Mouse (Mus musculus) intestine, postnatal 0 days (tissue): ENCODE results near the gene D11Wsu47e. TPM values are rescaled to one million over a fixed set of nuclear protein-coding genes. Genes with fewer than 3 reads are reported as not detected.

Source experiments
- ATAC-seq: fragments of 200-750 bp; cut with Nextera tagmentation; 2 replicates; pipeline ENCODE4 v1.8.0; 2017; ENCODE audit warnings: mild to moderate bottlenecking, moderate TSS enrichment, moderate library complexity
- H3K27ac ChIP-seq: fragments of 300-500 bp; sonication (generic); 2 replicates; pipeline ENCODE4 v1.5.1; 2014; ENCODE audit warnings: mild to moderate bottlenecking, low read depth, low read length, moderate library complexity
- H3K27me3 ChIP-seq: fragments of 300-500 bp; sonication (generic); replicated peaks from 2 replicates; pipeline ENCODE4 v1.6.1; 2014; ENCODE audit warnings: low read length, mixed read lengths; ENCODE audit not compliant: control insufficient read depth, insufficient read depth
- H3K36me3 ChIP-seq: fragments of 300-500 bp; sonication (generic); 2 replicates; pipeline ENCODE4 v1.6.1; 2014; ENCODE audit warnings: mild to moderate bottlenecking, moderate library complexity; ENCODE audit not compliant: control insufficient read depth, insufficient read depth
- H3K4me1 ChIP-seq: fragments of 300-500 bp; sonication (generic); replicated peaks from 2 replicates; pipeline ENCODE4 v1.6.1; 2014; ENCODE audit warnings: antibody characterized with exemption, low read length, mixed read lengths; ENCODE audit not compliant: control insufficient read depth, insufficient read depth
- H3K4me2 ChIP-seq: fragments of 300-500 bp; sonication (generic); replicated peaks from 2 replicates; pipeline ENCODE4 v1.6.1; 2014; ENCODE audit warnings: low read depth, mild to moderate bottlenecking, moderate library complexity
- H3K4me3 ChIP-seq: fragments of 300-500 bp; sonication (generic); 2 replicates; pipeline ENCODE4 v1.5.1; 2014; ENCODE audit warnings: low read depth, low read length
- H3K9ac ChIP-seq: fragments of 300-500 bp; sonication (generic); 2 replicates; pipeline ENCODE4 v1.6.1; 2014; ENCODE audit warnings: mild to moderate bottlenecking, low read depth, low read length
- H3K9me3 ChIP-seq: fragments of 300-500 bp; sonication (generic); 2 replicates; pipeline ENCODE4 v1.6.1; 2016; ENCODE audit warnings: mixed run types; ENCODE audit not compliant: control insufficient read depth
- CTCF ChIP-seq: sonication (generic); IDR thresholded peaks from 2 replicates; pipeline ENCODE4 v1.5.1; 2016; ENCODE audit warnings: low read depth, mild to moderate bottlenecking, control low read depth, antibody characterized with exemption, moderate library complexity
- WGBS: fragments of 180-500 bp; shearing (Covaris S2); extraction: QIAGEN DNeasy Blood & Tissue Kit; methylation state at CpG from one replicate; pipeline ENCODE4 v1.1.7; 2014; 5-methylcytosine and 5-hydroxymethylcytosine counted together
- polyA plus RNA-seq: library from polyadenylated mRNA; unstranded; fragments of >200 nt; fragmentation: Nextera tagmentation; extraction: Ambion mirVana; gene quantifications from 2 replicates; pipeline ENCODE4 v1.2.1, GENCODE M21; 2015

Gene D11Wsu47e
- polyA plus RNA-seq, 1 experiment from 2014 or later: 9.0 TPM

DNA sequence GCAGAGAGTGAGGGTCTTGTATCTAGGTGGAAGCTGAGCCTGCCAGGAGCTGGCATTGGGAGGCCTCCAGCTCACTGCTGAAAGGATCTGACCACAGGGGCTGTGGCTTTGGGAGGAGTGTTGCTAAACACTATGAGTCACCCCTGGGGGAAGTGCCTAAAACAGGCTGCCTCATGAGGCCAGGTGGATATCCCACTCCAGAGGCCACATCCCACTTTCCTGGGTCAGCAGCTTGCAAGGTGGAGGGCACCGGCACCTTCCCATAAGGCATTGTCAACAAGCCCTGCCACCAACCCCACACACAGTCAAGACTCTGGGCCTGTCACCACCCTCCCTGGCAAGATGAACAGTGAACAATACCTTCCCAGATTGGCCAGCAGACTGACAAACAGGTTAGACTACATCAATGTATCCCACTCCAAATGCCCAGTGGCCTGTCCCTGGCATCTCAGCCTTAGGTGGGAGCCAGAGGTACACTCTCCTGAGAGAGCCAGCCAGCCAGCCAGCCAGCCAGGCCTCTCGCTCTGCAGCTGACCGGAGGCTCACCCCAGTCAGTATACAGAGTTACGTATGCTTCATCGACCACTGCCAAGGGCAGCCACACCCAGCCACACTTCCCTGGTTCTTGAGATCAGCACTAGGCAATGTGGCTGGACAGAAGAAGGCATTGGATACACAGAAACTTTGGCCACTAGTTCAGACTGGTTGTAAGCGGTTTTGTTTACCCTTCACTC is 49.6 kb downstream of the D11Wsu47e start:
- 0 out of 2 replicates have a peak overlapping the region, but pooled peaks have one; percentile 17 for H3K4me2 ChIP-seq
- no peak overlapping the region for H3K4me3 ChIP-seq
- 16% methylated on average over 6 of the region's 6 CpGs for WGBS
- no peak overlapping the region for H3K9ac ChIP-seq
- peaks cover 14% of the 10 kb centered on the region for H3K4me1 ChIP-seq
- H3K27ac ChIP-seq: peak overlapping the region; percentile 66
- H3K36me3 ChIP-seq: peaks cover 19% of the 10 kb centered on the region
- H3K9me3 ChIP-seq: no peaks in the 10 kb centered on the region
- no peak for TF ChIP-seq CTCF
- no peaks in the 10 kb centered on the region for H3K27me3 ChIP-seq
- peak; percentile 55 for ATAC-seq

DNA sequence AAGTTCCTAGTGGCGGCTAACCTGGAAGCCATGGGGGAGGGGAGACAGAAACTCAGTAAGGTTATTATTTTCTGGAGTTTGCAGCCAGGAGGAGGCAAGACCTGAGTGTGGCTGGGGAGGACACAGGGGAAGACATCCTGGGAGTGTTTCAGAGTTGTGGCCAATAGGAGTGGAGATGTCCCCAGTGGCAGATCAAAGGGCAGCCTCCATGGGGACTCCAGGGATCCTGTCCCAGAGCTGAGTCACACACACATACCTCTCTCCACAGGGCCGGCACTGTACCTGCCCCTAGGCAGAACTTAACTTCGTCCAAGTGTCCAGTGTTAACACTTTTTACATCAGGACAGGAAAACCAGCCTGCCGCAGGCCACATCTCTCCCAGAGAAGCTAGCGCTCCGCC is 50.9 kb downstream of the D11Wsu47e start:
- peak; percentile 64 for ATAC-seq
- Histone ChIP-seq H3K27me3 (no peaks in the 10 kb centered on the region), H3K9ac (no peak overlapping the region), H3K9me3 (no peaks in the 10 kb centered on the region), H3K36me3 (peaks cover 7% of the 10 kb centered on the region; the same call in 1 of the 2 replicates), H3K4me3 (no peak overlapping the region), H3K27ac (peak overlapping the region; percentile 66; the same call in 1 of the 2 replicates), H3K4me1 (peaks cover 20% of the 10 kb centered on the region), H3K4me2 (no peak overlapping the region; the same call in 1 of the 2 replicates)
- TF ChIP-seq CTCF: no peak
- 42% methylated on average over 6 of the region's 6 CpGs for WGBS

DNA sequence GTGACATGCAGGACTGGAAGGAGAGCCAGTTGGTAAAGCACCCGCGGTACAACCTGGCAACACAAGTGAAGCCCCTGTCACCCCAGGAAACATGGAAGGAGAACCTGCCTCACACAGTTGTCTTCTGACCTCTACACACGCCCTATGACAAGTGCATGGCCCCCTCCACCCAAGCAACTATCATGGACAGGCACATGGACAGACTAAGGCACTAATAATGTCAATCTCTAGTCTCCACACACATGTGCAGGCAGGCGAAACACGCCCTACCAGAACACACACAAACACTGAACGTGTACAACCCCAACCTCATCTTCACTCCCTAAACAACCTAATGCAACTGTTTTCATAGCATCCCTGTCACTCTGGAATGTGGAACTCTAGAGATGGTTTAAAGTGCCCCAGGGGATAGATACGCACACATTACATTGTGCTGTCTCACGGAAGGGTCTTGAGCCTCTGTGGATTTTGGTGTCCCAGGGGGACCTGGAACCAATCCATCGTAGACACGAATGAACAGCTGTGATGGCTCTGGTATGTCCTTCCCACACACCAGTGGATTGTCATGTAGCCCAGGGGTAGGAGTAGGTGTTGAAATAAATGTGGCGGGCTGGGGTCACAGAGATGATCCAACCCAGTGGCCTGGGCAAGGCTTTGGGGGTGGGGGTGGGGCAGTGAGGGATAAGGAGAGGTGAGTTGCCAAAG is 52.8 kb downstream of the D11Wsu47e start:
- Histone ChIP-seq H3K27ac (peak overlapping the region; percentile 21; the same call in 1 of the 2 replicates), H3K4me2 (no peak overlapping the region), H3K27me3 (no peaks in the 10 kb centered on the region), H3K4me1 (peaks cover 17% of the 10 kb centered on the region), H3K4me3 (no peak overlapping the region), H3K9ac (no peak overlapping the region), H3K36me3 (peaks cover under 1% of the 10 kb centered on the region; the same call in 1 of the 2 replicates), H3K9me3 (no peaks in the 10 kb centered on the region)
- no peak for TF ChIP-seq CTCF
- 72% methylated on average over 11 of the region's 11 CpGs for WGBS
- ATAC-seq: no peak

DNA sequence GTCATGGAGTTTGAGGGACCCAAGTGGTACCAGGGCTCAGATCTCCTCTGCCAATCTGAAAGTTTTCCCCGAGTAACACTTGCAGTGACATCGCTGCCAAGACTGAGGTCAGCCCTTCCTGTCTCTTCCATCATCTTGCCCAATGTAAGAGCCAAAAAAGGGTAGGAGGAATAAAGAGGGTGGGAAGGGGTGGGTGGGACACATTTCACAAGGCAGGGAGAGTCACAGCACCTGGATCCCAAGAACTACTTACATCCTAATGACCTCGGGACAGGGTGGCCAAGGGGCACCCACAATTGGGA is 53.3 kb downstream of the D11Wsu47e start:
- H3K27me3 ChIP-seq: no peaks in the 10 kb centered on the region
- no peak overlapping the region for H3K9ac ChIP-seq
- TF ChIP-seq CTCF: no peak
- H3K4me1 ChIP-seq: peaks cover 17% of the 10 kb centered on the region
- no peak overlapping the region for H3K27ac ChIP-seq
- no peaks in the 10 kb centered on the region for H3K9me3 ChIP-seq
- ATAC-seq: no peak
- H3K4me2 ChIP-seq: no peak overlapping the region
- H3K4me3 ChIP-seq: no peak overlapping the region
- no peaks in the 10 kb centered on the region; the same call in 1 of the 2 replicates for H3K36me3 ChIP-seq
- WGBS: 76% methylated on average over 3 of the region's 3 CpGs

DNA sequence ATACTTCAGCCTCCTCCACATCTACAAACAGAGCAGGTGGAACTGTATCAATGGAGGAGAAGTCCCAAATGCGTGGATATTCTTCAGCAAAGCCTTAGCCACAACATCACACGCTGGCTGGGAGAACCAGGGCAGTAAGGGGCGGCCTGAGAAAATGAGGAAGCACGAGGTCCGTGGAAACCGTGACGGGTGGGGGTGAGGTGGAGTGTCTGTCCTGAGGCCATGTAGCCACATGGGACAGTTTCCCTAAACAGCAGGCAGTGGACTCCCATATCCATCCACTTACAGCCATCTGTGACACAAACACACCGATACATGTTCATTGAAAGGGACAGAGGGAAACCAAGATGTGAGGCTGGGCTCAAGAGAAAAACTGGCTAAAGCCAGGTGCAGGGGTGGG is 53.7 kb downstream of the D11Wsu47e start:
- H3K4me1 ChIP-seq: peaks cover 17% of the 10 kb centered on the region
- H3K27me3 ChIP-seq: no peaks in the 10 kb centered on the region
- 73% methylated on average over 8 of the region's 8 CpGs for WGBS
- H3K36me3 ChIP-seq: no peaks in the 10 kb centered on the region
- H3K4me3 ChIP-seq: no peak overlapping the region
- no peak for ATAC-seq
- TF ChIP-seq CTCF: no peak
- H3K27ac ChIP-seq: no peak overlapping the region
- no peaks in the 10 kb centered on the region for H3K9me3 ChIP-seq
- H3K9ac ChIP-seq: no peak overlapping the region
- H3K4me2 ChIP-seq: no peak overlapping the region

DNA sequence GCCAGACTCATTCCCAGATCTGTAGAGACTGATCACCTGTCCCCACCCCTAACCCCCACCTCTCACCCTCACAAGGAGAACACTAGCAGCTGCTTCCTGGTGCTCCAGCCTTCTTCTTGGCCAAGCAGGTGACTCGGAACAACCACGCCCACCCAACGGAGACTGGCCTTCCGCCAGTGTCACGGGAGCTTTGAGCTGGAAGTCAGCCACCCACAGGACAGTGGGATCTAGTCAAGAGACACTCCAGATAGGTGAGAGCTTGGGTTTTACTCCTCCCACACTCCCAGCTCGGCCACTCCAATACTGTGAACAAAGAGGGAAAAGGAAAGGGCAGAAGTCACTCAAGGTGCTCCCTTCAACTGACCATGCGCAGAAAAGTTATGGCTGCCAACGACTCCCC is 55.0 kb downstream of the D11Wsu47e start:
- Histone ChIP-seq H3K27ac (peak overlapping the region; percentile 11; the same call in 1 of the 2 replicates), H3K9ac (no peak overlapping the region)

More for the DNA sequence above, 55.0 kb downstream of the D11Wsu47e start:
- ATAC-seq: peak; percentile 28; the same call in 1 of the 2 replicates
- Histone ChIP-seq H3K4me3 (no peak overlapping the region), H3K4me2 (0 out of 2 replicates have a peak overlapping the region, but pooled peaks have one; percentile 13), H3K27me3 (no peaks in the 10 kb centered on the region), H3K36me3 (no peaks in the 10 kb centered on the region; the same call in 1 of the 2 replicates), H3K9me3 (no peaks in the 10 kb centered on the region), H3K4me1 (peaks cover 13% of the 10 kb centered on the region)
- TF ChIP-seq CTCF: no peak
- WGBS: 32% methylated on average over 8 of the region's 8 CpGs
